Mouse (Mus musculus) kidney, embryonic 16.5 days (tissue): ENCODE data around the gene Phkb. TPM values are rescaled to one million over a fixed set of nuclear protein-coding genes. Genes with fewer than 3 reads are reported as not detected.
"Not testable (repeated sequence)": the region's sequence is repeated elsewhere in the genome, so short reads cannot be mapped to it uniquely, and the experiment has no call there.

ENCODE experiments used
- ATAC-seq: fragments of 200-750 bp; cut with Nextera tagmentation; 2 replicates; pipeline ENCODE4 v1.8.0; 2017; ENCODE audit warnings: moderate TSS enrichment; ENCODE audit not compliant: low FRiP score, low TSS enrichment
- H3K27ac ChIP-seq: fragments of 300-500 bp; sonication (generic); 2 replicates; pipeline ENCODE4 v1.5.1; 2014; ENCODE audit warnings: low read length
- H3K27me3 ChIP-seq: fragments of 300-500 bp; sonication (generic); 2 replicates; pipeline ENCODE4 v1.6.1; 2014; ENCODE audit warnings: low read length, control low read depth, mixed read lengths; ENCODE audit not compliant: insufficient read depth
- H3K36me3 ChIP-seq: fragments of 300-500 bp; sonication (generic); 2 replicates; pipeline ENCODE4 v1.6.1; 2014; ENCODE audit warnings: low read length, control low read depth, mixed read lengths; ENCODE audit not compliant: insufficient read depth
- H3K4me1 ChIP-seq: fragments of 300-500 bp; sonication (generic); 2 replicates; pipeline ENCODE4 v1.6.1; 2014; ENCODE audit warnings: low read length, control low read depth, mixed read lengths; ENCODE audit not compliant: insufficient read depth
- H3K4me2 ChIP-seq: fragments of 300-500 bp; sonication (generic); replicated peaks from 2 replicates; pipeline ENCODE4 v1.6.1; 2014; ENCODE audit warnings: low read depth, low read length
- H3K4me3 ChIP-seq: fragments of 300-500 bp; sonication (generic); 2 replicates; pipeline ENCODE4 v1.5.1; 2014; ENCODE audit warnings: mild to moderate bottlenecking, low read length
- H3K9ac ChIP-seq: fragments of 300-500 bp; sonication (generic); replicated peaks from 2 replicates; pipeline ENCODE4 v1.6.1; 2014; ENCODE audit warnings: low read length
- H3K9me3 ChIP-seq: fragments of 300-500 bp; sonication (generic); 2 replicates; pipeline ENCODE4 v1.6.1; 2016; ENCODE audit warnings: low read length, control low read depth
- WGBS: fragments of 180-500 bp; shearing (Covaris S2); extraction: QIAGEN DNeasy Blood & Tissue Kit; methylation state at CpG from one replicate; pipeline ENCODE4 v1.1.7; 2014; 5-methylcytosine and 5-hydroxymethylcytosine counted together
- polyA plus RNA-seq: library from polyadenylated mRNA; unstranded; fragments of >200 nt; fragmentation: Nextera tagmentation; extraction: Ambion mirVana; gene quantifications from 2 replicates; pipeline ENCODE4 v1.2.1, GENCODE M21; 2015

The Phkb gene
- polyA plus RNA-seq = 55.5 and 58.5 TPM in 2 replicates

GRCm38 (mm10) chr8:85840657-85841488, at the start of gene Phkb, which contains the start of gene Itfg1:
Phkb (plus strand) TSS chr8:85840959.
Itfg1 (minus strand) TSS chr8:85840921.
- H3K9me3 ChIP-seq = 0 out of 2 replicates have a peak, but pooled peaks cover 2% of the 10 kb centered on the region
- H3K4me1 ChIP-seq = peaks cover 10% of the 10 kb centered on the region
- WGBS = under 1% methylated on average over 50 of the region's 54 CpGs
- peak; percentile 96 for ATAC-seq
- peak within 1 kb of the TSS; percentile 85 for H3K4me2 ChIP-seq
- no peaks in the 10 kb centered on the region for H3K27me3 ChIP-seq
- H3K4me3 ChIP-seq = peak within 1 kb of the TSS; percentile 86
- H3K9ac ChIP-seq = peak within 1 kb of the TSS; percentile 90
- H3K27ac ChIP-seq = peak within 1 kb of the TSS; percentile 95
- H3K36me3 ChIP-seq = 0 out of 2 replicates have a peak, but pooled peaks cover 9% of the 10 kb centered on the region

GRCm38 (mm10) chr8:85796392-85796791, 44.4 kb upstream of the Phkb start:
- not testable (repeated sequence) for H3K27ac ChIP-seq, H3K4me2 ChIP-seq, H3K4me1 ChIP-seq, H3K9me3 ChIP-seq, ATAC-seq, H3K9ac ChIP-seq, H3K4me3 ChIP-seq, H3K27me3 ChIP-seq
- H3K36me3 ChIP-seq = peaks cover 11% of the 10 kb centered on the region
- WGBS = 64% methylated on average over 1 of the region's 1 CpGs

- H3K27me3 ChIP-seq = no peaks in the 10 kb centered on the region
- H3K27ac ChIP-seq = no peak overlapping the region
- H3K4me1 ChIP-seq = no peaks in the 10 kb centered on the region
- H3K9ac ChIP-seq = no peak overlapping the region
- 65% methylated on average over 1 of the region's 1 CpGs for WGBS
- H3K36me3 ChIP-seq = peaks cover 7% of the 10 kb centered on the region
- no peak overlapping the region for H3K4me3 ChIP-seq
- H3K4me2 ChIP-seq = no peak overlapping the region
- ATAC-seq = no peak
- no peaks in the 10 kb centered on the region for H3K9me3 ChIP-seq
These were observed 40.6 kb upstream of the Phkb start for GRCm38 (mm10) chr8:85800164-85800563.

- Histone ChIP-seq H3K9me3 (no peaks in the 10 kb centered on the region), H3K27ac (no peak overlapping the region), H3K9ac (no peak overlapping the region), H3K4me2 (no peak overlapping the region), H3K4me3 (no peak overlapping the region), H3K27me3 (no peaks in the 10 kb centered on the region), H3K36me3 (peaks cover 7% of the 10 kb centered on the region), H3K4me1 (no peaks in the 10 kb centered on the region)
- no peak for ATAC-seq
- WGBS = 94% methylated on average over 1 of the region's 1 CpGs
These were observed 39.4 kb upstream of the Phkb start for GRCm38 (mm10) chr8:85801408-85801807.

- H3K27me3 ChIP-seq = no peaks in the 10 kb centered on the region
- H3K36me3 ChIP-seq = no peaks in the 10 kb centered on the region
- H3K4me3 ChIP-seq = no peak overlapping the region
- H3K9ac ChIP-seq = no peak overlapping the region
- H3K9me3 ChIP-seq = no peaks in the 10 kb centered on the region
- no peak overlapping the region for H3K4me2 ChIP-seq
- H3K27ac ChIP-seq = no peak overlapping the region
- no peak for ATAC-seq
- H3K4me1 ChIP-seq = no peaks in the 10 kb centered on the region
These were observed 27.1 kb upstream of the Phkb start for GRCm38 (mm10) chr8:85813621-85814020.

GRCm38 (mm10) chr8:85839916-85840656, 673 bp upstream of the Phkb start:
- Histone ChIP-seq H3K36me3 (0 out of 2 replicates have a peak, but pooled peaks cover 13% of the 10 kb centered on the region), H3K4me2 (peak overlapping the region; percentile 85), H3K27me3 (no peaks in the 10 kb centered on the region), H3K27ac (peak overlapping the region; percentile 95), H3K4me1 (peaks cover 10% of the 10 kb centered on the region), H3K4me3 (peak overlapping the region; percentile 86), H3K9ac (peak overlapping the region; percentile 90), H3K9me3 (0 out of 2 replicates have a peak, but pooled peaks cover 2% of the 10 kb centered on the region)
- 1% methylated on average over 19 of the region's 21 CpGs for WGBS
- ATAC-seq = no peak

- ATAC-seq = no peak
- Histone ChIP-seq H3K36me3 (0 out of 2 replicates have a peak, but pooled peaks cover 8% of the 10 kb centered on the region), H3K4me3 (peak overlapping the region; percentile 86), H3K27ac (peak overlapping the region; percentile 95), H3K4me1 (peaks cover 10% of the 10 kb centered on the region), H3K9ac (peak overlapping the region; percentile 90), H3K27me3 (no peaks in the 10 kb centered on the region), H3K4me2 (peak overlapping the region; percentile 64), H3K9me3 (0 out of 2 replicates have a peak, but pooled peaks cover 2% of the 10 kb centered on the region)
- WGBS = 5% methylated on average over 4 of the region's 4 CpGs
These were observed 683 bp downstream of the Phkb start for GRCm38 (mm10) chr8:85841489-85841795.

- Histone ChIP-seq H3K27ac (no peak overlapping the region), H3K4me2 (no peak overlapping the region), H3K4me1 (no peaks in the 10 kb centered on the region), H3K9me3 (0 out of 2 replicates have a peak, but pooled peaks cover 2% of the 10 kb centered on the region), H3K9ac (no peak overlapping the region), H3K4me3 (no peak overlapping the region), H3K36me3 (0 out of 2 replicates have a peak, but pooled peaks cover 7% of the 10 kb centered on the region), H3K27me3 (no peaks in the 10 kb centered on the region)
- ATAC-seq = no peak
These were observed 5.1 kb downstream of the Phkb start for GRCm38 (mm10) chr8:85845887-85846286.

GRCm38 (mm10) chr8:85854220-85855123, 13.7 kb downstream of the Phkb start:
- no peaks in the 10 kb centered on the region for H3K4me1 ChIP-seq
- H3K27me3 ChIP-seq = no peaks in the 10 kb centered on the region
- no peak overlapping the region for H3K4me3 ChIP-seq
- H3K9me3 ChIP-seq = no peaks in the 10 kb centered on the region
- no peak overlapping the region for H3K4me2 ChIP-seq
- H3K9ac ChIP-seq = no peak overlapping the region
- WGBS = 86% methylated on average over 19 of the region's 19 CpGs
- no peaks in the 10 kb centered on the region; the same call in 1 of the 2 replicates for H3K36me3 ChIP-seq
- H3K27ac ChIP-seq = no peak overlapping the region
- ATAC-seq = peak; percentile 35; the same call in 1 of the 2 replicates
